Mouse (Mus musculus) kidney, adult 2 months (tissue): ENCODE results near the gene Cacnb4. TPM values are rescaled to one million over a fixed set of nuclear protein-coding genes. Genes with fewer than 3 reads are reported as not detected.

Experiments used
- DNase-seq: peaks from one replicate; pipeline ENCODE4 v3.0.0; 2021
- H3K27ac ChIP-seq: fragments of 200-500 bp; 2 replicates; pipeline ENCODE4 v1.5.1; 2012; ENCODE audit warnings: low read depth, low read length, control low read depth, inconsistent platforms; ENCODE audit not compliant: insufficient read depth
- H3K27me3 ChIP-seq: fragments of 200-500 bp; replicated peaks from 2 replicates; pipeline ENCODE4 v1.6.1; 2012; ENCODE audit warnings: mild to moderate bottlenecking, moderate library complexity, low read length, inconsistent platforms; ENCODE audit not compliant: control insufficient read depth, insufficient read depth
- H3K36me3 ChIP-seq: fragments of 200-500 bp; 2 replicates; pipeline ENCODE4 v1.6.1; 2012; ENCODE audit warnings: mild to moderate bottlenecking, moderate library complexity, low read length, inconsistent platforms; ENCODE audit not compliant: control insufficient read depth, insufficient read depth
- H3K4me1 ChIP-seq: fragments of 200-500 bp; 2 replicates; pipeline ENCODE4 v1.6.1; 2011; ENCODE audit warnings: low read length; ENCODE audit not compliant: control insufficient read depth, insufficient read depth
- H3K4me3 ChIP-seq: fragments of 200-500 bp; 2 replicates; pipeline ENCODE4 v1.5.1; 2011; ENCODE audit warnings: mild to moderate bottlenecking, low read depth, low read length, control low read depth; ENCODE audit not compliant: insufficient read depth
- CTCF ChIP-seq: fragments of 200-500 bp; conservative IDR thresholded peaks from 2 replicates; pipeline ENCODE4 v1.5.1; 2011; ENCODE audit warnings: low read depth, mild to moderate bottlenecking, control low read depth, low read length, moderate library complexity, mixed read lengths; ENCODE audit not compliant: insufficient read depth, insufficient read length
- POLR2A ChIP-seq: fragments of 200-500 bp; IDR thresholded peaks from one replicate; pipeline ENCODE4 v1.6.1; 2011; ENCODE audit warnings: low read depth, low read length, control low read depth
- WGBS: fragments of 180-500 bp; shearing (Covaris S2); methylation state at CpG from one replicate; pipeline ENCODE4 v1.1.7; 2018; 5-methylcytosine and 5-hydroxymethylcytosine counted together
- polyA plus RNA-seq: library from polyadenylated mRNA; depleted of rRNA; stranded (reverse); fragments of >200 nt; gene quantifications from 2 replicates; pipeline ENCODE4 v1.2.3, GENCODE M21; 2012

Gene Cacnb4
- polyA plus RNA-seq, 1 experiment: 1.0 TPM

GRCm38 (mm10) chr2:52568131-52568530, 108.5 kb downstream of the Cacnb4 start:
- no peaks in the 10 kb centered on the region for H3K4me1 ChIP-seq
- no peaks in the 10 kb centered on the region for H3K36me3 ChIP-seq
- WGBS: 82% methylated on average over 3 of the region's 3 CpGs
- H3K27ac ChIP-seq: no peak overlapping the region
- no peak for TF ChIP-seq CTCF
- H3K27me3 ChIP-seq: no peaks in the 10 kb centered on the region
- H3K4me3 ChIP-seq: no peak overlapping the region
- no peak for DNase-seq

GRCm38 (mm10) chr2:52567421-52567820, 109.2 kb downstream of the Cacnb4 start:
- TF ChIP-seq CTCF (no peak), POLR2A (no peak)
- H3K4me3 ChIP-seq: no peak overlapping the region
- WGBS: 70% methylated on average over 3 of the region's 3 CpGs
- DNase-seq: no peak
- no peaks in the 10 kb centered on the region for H3K4me1 ChIP-seq
- H3K36me3 ChIP-seq: no peaks in the 10 kb centered on the region
- no peak overlapping the region for H3K27ac ChIP-seq
- no peaks in the 10 kb centered on the region for H3K27me3 ChIP-seq

GRCm38 (mm10) chr2:52563277-52563676, 113.4 kb downstream of the Cacnb4 start:
- Histone ChIP-seq H3K27ac (no peak overlapping the region), H3K4me1 (no peaks in the 10 kb centered on the region), H3K4me3 (no peak overlapping the region), H3K36me3 (no peaks in the 10 kb centered on the region), H3K27me3 (no peaks in the 10 kb centered on the region)
- TF ChIP-seq POLR2A (no peak), CTCF (no peak)
- DNase-seq: no peak
- 92% methylated on average over 5 of the region's 5 CpGs for WGBS

- no peak overlapping the region for H3K4me3 ChIP-seq
- TF ChIP-seq CTCF (no peak), POLR2A (no peak)
Measured at GRCm38 (mm10) chr2:52562356-52562755, 114.3 kb downstream of the Cacnb4 start.

GRCm38 (mm10) chr2:52561137-52561536, 115.5 kb downstream of the Cacnb4 start:
- 71% methylated on average over 7 of the region's 7 CpGs for WGBS
- no peak overlapping the region for H3K27ac ChIP-seq
- H3K36me3 ChIP-seq: no peaks in the 10 kb centered on the region
- H3K4me1 ChIP-seq: no peaks in the 10 kb centered on the region
- no peak for TF ChIP-seq CTCF
- no peak for TF ChIP-seq POLR2A
- DNase-seq: no peak
- no peak overlapping the region for H3K4me3 ChIP-seq
- no peaks in the 10 kb centered on the region for H3K27me3 ChIP-seq

More at GRCm38 (mm10) chr2:52562356-52562755, 114.3 kb downstream of the Cacnb4 start:
- Histone ChIP-seq H3K36me3 (no peaks in the 10 kb centered on the region), H3K27ac (no peak overlapping the region), H3K4me1 (no peaks in the 10 kb centered on the region), H3K27me3 (no peaks in the 10 kb centered on the region)
- WGBS: 84% methylated on average over 3 of the region's 3 CpGs
- DNase-seq: no peak

GRCm38 (mm10) chr2:52560266-52560665, 116.4 kb downstream of the Cacnb4 start:
- no peak overlapping the region for H3K27ac ChIP-seq
- no peaks in the 10 kb centered on the region for H3K36me3 ChIP-seq
- WGBS: 80% methylated on average over 2 of the region's 2 CpGs
- DNase-seq: no peak
- H3K4me1 ChIP-seq: no peaks in the 10 kb centered on the region
- no peak overlapping the region for H3K4me3 ChIP-seq
- H3K27me3 ChIP-seq: no peaks in the 10 kb centered on the region
- TF ChIP-seq CTCF (no peak), POLR2A (no peak)

- 56% methylated on average over 8 of the region's 8 CpGs for WGBS
- no peak for DNase-seq
- no peaks in the 10 kb centered on the region for H3K36me3 ChIP-seq
- H3K27me3 ChIP-seq: no peaks in the 10 kb centered on the region
- H3K4me1 ChIP-seq: no peaks in the 10 kb centered on the region
- H3K4me3 ChIP-seq: no peak overlapping the region
- H3K27ac ChIP-seq: no peak overlapping the region
- TF ChIP-seq POLR2A (no peak), CTCF (no peak)
Measured at GRCm38 (mm10) chr2:52558411-52558810, 118.2 kb downstream of the Cacnb4 start.

- Histone ChIP-seq H3K4me1 (no peaks in the 10 kb centered on the region), H3K36me3 (no peaks in the 10 kb centered on the region), H3K4me3 (no peak overlapping the region), H3K27me3 (no peaks in the 10 kb centered on the region), H3K27ac (no peak overlapping the region)
- TF ChIP-seq CTCF (no peak), POLR2A (no peak)
- DNase-seq: no peak
- WGBS: 63% methylated on average over 12 of the region's 12 CpGs
Measured at GRCm38 (mm10) chr2:52557503-52558275, 118.9 kb downstream of the Cacnb4 start.
